Mouse (Mus musculus) olfactory bulb, adult 2 months (tissue): Measurements from ENCODE around the gene Ap5s1. TPM values are rescaled to one million over a fixed set of nuclear protein-coding genes. Genes with fewer than 3 reads are reported as not detected.
A peak's percentile ranks its signal among the peaks of the same experiment; 100 is the strongest.

Experiments
- H3K27ac ChIP-seq: fragments of 200-500 bp; 2 replicates; pipeline ENCODE4 v1.5.1; 2012; ENCODE audit warnings: low read depth, low read length; ENCODE audit not compliant: insufficient read depth
- H3K4me1 ChIP-seq: fragments of 200-500 bp; 2 replicates; pipeline ENCODE4 v1.6.1; 2012; ENCODE audit warnings: low read length; ENCODE audit not compliant: control insufficient read depth, insufficient read depth
- H3K4me3 ChIP-seq: fragments of 200-500 bp; 2 replicates; pipeline ENCODE4 v1.5.1; 2012; ENCODE audit warnings: mild to moderate bottlenecking, low read depth, low read length, moderate library complexity; ENCODE audit not compliant: insufficient read depth
- CTCF ChIP-seq: fragments of 200-500 bp; IDR thresholded peaks from 2 replicates; pipeline ENCODE4 v1.5.1; 2012; ENCODE audit warnings: low read depth, mild to moderate bottlenecking, low read length, moderate library complexity; ENCODE audit not compliant: insufficient read depth
- POLR2A ChIP-seq: fragments of 200-500 bp; IDR thresholded peaks from 2 replicates; pipeline ENCODE4 v1.6.1; 2012; ENCODE audit warnings: mild to moderate bottlenecking, low read depth, low read length, moderate library complexity; ENCODE audit not compliant: insufficient read depth
- WGBS: fragments of 180-500 bp; shearing (Covaris S2); methylation state at CpG from one replicate; pipeline ENCODE4 v1.1.7; 2018; 5-methylcytosine and 5-hydroxymethylcytosine counted together
- polyA plus RNA-seq: library from polyadenylated mRNA; stranded (reverse); fragments of >200 nt; gene quantifications from 2 replicates; pipeline ENCODE4 v1.2.4, GENCODE M21; 2012; ENCODE audit warnings: low replicate concordance; ENCODE audit not compliant: missing spikeins, insufficient read depth, insufficient read length

Gene Ap5s1
- polyA plus RNA-seq, 1 experiment, result not detected

DNA sequence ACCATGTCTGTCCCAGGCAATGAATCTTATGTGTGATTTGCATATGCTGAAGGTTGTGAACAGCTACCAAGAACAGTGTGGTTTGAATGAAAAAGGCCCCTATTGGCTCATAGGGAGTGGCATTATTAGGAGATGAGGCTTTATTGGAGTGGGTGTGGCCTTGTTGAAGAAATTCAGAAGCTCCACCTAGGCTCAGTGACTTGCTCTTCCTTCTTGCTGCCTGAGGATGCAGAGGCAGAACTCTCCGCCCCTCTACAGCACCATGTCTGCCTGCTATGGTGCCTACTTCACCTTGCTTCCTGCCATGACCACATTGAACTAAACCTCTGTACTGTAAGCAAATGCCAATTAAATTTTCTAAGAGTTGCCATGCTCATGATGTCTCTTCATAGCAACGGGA lies 25.7 kb downstream of the Ap5s1 start:
- TF ChIP-seq POLR2A, result no peak
- no peak for TF ChIP-seq CTCF
- no peak overlapping the region for H3K4me3 ChIP-seq
- no peak overlapping the region for H3K27ac ChIP-seq
- peaks cover 8% of the 10 kb centered on the region for H3K4me1 ChIP-seq
- 96% methylated on average over 2 of the region's 2 CpGs for WGBS

DNA sequence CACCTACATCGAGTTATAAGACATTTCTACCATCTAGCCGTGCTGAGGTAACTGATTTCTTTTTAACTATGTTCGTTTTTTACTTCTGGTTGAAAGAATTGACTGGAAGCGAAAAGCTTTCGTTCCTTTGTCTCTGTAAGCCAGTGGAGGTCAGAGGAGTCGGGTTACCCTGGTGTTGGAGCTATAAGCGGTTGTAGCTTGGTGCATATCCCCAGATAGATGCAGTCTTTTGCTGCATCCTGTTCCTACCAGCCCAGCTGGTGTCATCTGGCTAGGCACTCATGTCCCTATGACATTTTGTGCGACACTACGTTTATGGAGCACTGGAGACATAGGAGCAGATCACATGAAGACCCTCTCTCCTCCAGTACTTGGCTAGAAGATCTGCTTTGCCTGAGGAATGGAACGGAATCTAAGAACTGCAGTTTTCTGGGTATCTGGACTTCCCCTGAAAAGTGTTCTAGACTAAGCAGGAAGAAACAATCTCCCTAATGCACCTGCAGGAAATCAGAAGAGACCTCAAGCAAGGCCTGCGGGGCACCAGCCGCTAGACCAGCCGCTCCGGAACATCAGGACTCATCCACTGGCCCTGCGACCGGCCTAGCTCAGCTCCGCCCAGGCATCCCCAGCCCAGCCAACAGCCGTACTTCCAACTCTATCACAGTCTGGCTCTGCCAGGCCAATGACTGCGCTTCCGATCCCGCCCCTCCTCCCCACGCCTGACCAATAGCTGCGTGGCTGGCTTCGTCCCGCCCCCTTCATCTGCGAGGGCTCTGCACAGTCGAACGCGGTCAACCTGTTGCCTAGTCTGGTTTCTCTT lies 26.6 kb downstream of the Ap5s1 start, which contains the start of gene Mavs:
Gene Mavs, plus strand, starts transcription at position 757 of the 820 bp plus-strand sequence.
- WGBS, result 12% methylated on average over 29 of the region's 29 CpGs
- H3K27ac ChIP-seq, result no peak within 1 kb of the TSS
- peak within 1 kb of the TSS; percentile 50 for H3K4me3 ChIP-seq
- no peak; the same call in 1 of the 2 replicates for TF ChIP-seq POLR2A
- TF ChIP-seq CTCF, result no peak
- peaks cover 8% of the 10 kb centered on the region for H3K4me1 ChIP-seq

DNA sequence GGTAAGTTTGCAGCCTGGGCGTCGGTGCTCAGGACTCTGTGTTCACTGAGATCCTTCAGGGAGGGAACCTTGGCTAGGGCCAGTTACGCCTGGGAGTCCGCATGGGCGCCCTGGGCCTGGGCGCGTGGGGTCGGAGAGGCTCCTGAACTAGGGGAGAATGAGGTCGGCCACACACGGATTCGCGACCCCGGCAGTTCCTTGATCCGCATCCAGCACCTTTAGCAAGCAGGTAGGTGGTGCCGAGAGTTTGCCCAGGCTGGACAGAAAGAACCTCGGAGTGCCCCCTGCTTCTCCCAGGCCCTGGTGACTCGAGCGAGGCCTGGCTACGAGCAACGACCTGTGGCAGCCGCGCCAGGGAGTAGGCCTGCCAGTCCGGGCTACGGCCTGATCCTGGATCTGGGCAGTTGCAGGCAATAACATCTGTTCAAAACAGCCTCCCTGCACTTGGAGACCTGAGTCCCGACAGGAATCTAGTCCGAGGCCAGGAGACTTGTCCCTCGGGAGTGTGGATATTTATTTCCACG lies 27.3 kb downstream of the Ap5s1 start:
- WGBS, result 12% methylated on average over 28 of the region's 28 CpGs
- Histone ChIP-seq H3K27ac (no peak overlapping the region), H3K4me1 (peaks cover 8% of the 10 kb centered on the region), H3K4me3 (peak overlapping the region; percentile 50)
- TF ChIP-seq CTCF, result no peak
- TF ChIP-seq POLR2A, result no peak

DNA sequence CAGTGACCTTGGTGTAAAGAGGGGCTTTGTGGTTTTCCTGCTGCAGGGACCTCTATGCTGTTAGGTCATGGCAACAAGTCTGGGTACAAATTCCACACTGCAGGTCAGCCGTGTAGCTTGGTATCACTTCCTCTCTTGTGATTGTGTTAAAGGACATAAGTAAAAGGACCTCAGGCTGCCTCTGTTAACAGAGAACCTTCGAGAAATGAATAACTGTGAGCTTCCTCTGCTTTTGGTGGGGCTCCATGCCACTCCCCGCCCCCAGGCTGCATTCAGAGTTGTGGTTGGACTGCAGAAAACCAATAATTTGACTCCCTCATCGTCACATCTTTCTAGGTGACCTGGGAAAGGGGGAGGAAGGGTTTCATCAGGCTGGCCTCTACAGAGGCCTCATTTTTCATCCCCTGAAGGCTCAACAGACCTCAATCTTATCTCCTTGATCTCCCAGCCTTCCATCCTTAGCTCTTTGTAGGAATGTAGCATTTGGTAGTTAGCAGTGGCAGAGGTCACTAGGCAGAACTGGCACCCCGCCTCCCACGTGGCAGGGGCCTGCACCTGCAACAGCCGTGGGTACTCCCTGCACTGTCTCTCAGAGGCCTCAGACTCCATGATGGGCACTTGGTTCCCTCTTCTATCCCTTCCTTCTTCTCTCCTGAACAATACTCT lies 28.2 kb downstream of the Ap5s1 start:
- H3K4me3 ChIP-seq, result no peak overlapping the region
- H3K4me1 ChIP-seq, result peaks cover 8% of the 10 kb centered on the region
- 80% methylated on average over 7 of the region's 7 CpGs for WGBS
- TF ChIP-seq POLR2A (no peak), CTCF (no peak)
- no peak overlapping the region for H3K27ac ChIP-seq

DNA sequence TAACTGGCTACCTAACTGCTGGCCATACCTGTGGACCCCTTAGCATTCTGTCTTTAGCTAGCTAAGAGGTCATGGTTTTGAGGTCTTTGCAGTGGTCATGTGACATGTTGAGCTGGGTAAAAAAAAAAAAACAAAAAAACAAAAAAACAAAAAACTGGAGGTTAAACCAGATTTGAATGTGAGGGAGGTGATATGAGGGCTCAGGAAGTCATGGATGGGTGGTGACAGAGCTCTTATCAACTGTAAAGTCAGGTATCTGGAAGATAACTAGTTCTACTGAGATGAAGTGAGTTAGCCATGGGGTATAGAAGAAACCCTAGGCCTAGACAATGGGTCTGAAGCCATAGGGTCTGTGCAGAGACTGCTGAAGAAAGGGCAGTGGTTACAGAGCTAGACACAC lies 35.3 kb downstream of the Ap5s1 start:
- Histone ChIP-seq H3K4me3 (no peak overlapping the region), H3K4me1 (no peaks in the 10 kb centered on the region)
- TF ChIP-seq POLR2A (no peak), CTCF (no peak)

DNA sequence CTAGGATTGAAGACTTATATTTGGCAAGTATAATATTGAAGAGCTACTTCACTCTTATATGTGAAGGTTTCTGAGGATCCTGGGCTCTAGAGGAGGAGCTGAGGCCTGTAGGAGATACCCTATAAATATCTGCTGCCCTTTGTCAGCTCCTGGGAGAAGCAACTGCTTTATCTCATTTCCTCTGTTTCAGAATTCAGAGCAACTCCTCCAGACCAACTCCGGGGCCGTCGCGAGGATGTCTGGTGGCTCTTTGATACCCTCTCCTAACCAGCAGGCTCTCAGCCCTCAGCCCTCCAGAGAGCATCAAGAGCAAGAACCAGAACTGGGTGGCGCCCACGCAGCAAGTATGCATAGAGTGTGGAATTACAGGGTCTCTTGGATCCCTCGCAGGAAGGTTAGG lies 36.1 kb downstream of the Ap5s1 start:
- Histone ChIP-seq H3K4me1 (no peaks in the 10 kb centered on the region), H3K27ac (no peak overlapping the region), H3K4me3 (no peak overlapping the region)
- WGBS, result 83% methylated on average over 7 of the region's 7 CpGs
- TF ChIP-seq POLR2A, result no peak
- no peak for TF ChIP-seq CTCF

More for the DNA sequence above, 35.3 kb downstream of the Ap5s1 start:
- no peak overlapping the region for H3K27ac ChIP-seq

DNA sequence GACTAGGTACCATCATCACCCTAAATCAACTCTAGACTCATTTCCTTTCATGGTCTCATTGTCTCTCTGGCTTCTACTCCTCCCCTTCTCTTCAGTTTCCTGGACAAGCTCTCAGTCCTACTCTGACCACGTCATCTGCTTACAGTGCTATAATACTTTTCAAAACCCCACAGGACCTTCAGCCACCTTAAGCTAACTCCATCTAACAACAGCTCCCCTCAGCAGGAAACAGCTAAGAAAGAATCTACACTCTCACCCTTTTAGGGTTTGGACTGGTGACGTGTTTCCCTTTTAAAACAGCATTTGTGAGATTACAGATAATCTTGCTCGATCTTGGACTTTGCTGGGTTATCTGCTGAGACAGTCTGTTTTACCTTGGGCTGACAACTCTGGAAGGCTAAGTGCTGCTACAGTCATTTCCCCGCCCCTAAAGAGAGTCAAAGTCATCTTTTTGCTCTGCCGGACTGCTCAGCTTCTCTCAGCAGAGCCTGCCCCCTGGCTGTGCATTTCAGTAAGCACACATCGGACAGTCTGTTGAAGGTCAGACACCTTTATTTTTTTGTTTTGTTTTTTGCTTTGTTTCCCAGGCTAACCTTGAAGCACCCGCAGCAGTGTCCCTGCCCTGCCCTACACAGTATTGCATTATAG lies 46.9 kb downstream of the Ap5s1 start:
- no peak for TF ChIP-seq POLR2A
- peak; percentile 57 for TF ChIP-seq CTCF
- 27% methylated on average over 7 of the region's 7 CpGs for WGBS
- no peaks in the 10 kb centered on the region for H3K4me1 ChIP-seq

DNA sequence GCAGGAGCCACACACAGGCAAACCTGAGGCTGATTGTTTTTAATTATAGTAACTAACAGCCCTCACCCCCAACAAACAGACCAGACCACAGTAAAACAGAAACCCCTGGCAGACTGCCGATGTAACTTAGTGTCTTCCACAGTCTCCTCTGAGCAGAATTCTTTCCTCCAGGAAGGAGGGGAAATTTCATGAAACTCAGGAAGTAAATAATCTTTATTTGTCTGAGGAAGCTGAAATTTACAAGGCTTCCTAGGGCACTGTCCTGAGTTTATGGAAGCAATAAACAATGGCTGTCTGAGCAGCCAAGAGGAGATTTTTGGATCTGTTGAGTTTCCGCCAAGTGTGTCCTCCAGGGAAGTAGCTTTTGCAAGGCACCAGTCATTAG lies 47.4 kb downstream of the Ap5s1 start:
- no peaks in the 10 kb centered on the region for H3K4me1 ChIP-seq
- WGBS, result 67% methylated on average over 2 of the region's 2 CpGs
- H3K27ac ChIP-seq, result no peak overlapping the region
- H3K4me3 ChIP-seq, result no peak overlapping the region
- TF ChIP-seq POLR2A (no peak), CTCF (no peak)

More for the DNA sequence above, 46.9 kb downstream of the Ap5s1 start:
- no peak overlapping the region for H3K4me3 ChIP-seq
- H3K27ac ChIP-seq, result no peak overlapping the region
